Mouse (Mus musculus) kidney, postnatal 25 days (tissue): ENCODE measurements around the gene Map3k5.

Source experiments
- DNase-seq, 2 experiments: peaks; one replicate each; pipeline ENCODE4 v3.0.0; 2021; ENCODE audit warnings: mixed read lengths in 2 of 2

Gene Map3k5

DNA sequence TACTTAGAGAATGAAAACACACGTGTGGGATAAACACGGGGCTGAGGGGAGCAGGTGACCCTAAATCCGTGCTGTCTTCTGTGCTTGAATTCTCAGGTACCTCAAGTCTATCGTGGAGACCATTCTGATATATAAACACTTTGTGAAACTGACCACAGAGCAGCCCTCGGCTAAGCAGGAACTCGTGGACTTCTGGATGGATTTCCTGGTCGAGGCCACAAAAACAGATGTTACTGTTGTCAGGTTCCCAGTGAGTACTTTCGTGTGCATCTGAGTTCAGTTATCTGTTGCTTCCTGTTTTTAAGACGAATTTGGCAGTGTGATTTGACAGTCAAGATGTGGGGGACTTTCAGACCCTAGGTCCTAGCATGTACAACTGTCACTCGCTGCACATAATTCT lies 124.6 kb downstream of the Map3k5 start:
- DNase-seq = no peak

DNA sequence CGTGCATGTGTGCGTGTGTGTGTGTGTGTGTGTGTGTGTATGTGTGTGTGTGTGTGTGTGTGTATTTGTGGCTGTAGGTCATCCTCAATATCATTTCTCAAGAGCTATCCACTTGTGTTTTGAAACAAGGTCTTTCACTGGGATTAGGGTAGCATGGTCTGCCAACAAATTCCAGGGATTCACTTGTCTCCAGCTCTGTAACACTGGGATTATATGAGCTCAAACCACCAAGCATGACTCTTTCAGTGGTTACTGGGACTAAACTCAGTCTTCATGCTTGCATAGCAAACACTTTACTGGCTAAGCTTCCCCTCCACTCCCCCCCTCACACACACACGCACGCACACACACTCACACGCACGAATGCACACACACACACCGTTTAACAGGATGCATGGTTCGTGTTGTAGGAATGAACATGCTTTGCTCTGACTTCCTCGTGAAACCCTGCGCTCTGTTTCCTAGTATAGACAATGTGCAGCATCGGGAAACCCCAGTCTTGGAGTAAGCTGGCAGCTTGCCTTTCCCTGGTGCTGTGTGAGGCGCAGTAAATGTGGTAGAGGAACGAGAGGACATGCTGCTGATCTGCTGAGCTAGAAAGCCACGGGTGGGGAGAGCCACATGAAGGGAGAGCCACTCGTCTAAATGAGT lies 126.2 kb downstream of the Map3k5 start:
- no peak for DNase-seq

DNA sequence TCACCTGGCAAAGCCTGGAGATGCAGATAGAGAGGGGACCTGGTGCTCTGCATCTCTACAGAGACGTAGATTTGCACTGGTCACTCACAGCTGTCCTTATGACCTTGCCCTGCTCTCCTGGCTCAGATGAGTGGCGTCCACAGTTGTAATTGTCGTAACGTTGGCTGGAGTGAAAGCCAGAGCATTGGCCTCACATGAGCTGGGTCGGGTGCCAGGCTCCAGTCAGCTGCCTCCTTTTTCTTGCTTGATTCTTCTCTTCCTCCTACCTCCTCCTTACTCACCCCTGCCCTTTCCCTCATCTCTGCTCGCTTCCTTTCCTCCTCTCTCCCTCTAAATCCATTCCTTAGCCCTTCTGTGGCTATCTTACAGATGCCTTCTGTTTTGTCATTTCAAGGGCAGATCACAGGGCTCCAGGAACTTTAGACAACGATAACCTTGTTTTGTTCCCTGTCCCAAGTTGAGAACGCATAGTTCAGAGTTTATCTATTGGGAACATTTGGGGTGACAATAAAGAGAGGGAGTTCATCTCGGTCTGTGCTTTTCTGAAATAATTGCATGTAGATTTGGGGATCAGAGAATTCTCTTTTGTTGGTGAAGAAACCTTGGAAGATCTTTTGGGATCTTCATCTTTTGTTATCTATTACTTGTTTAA lies 130.4 kb downstream of the Map3k5 start:
- peak; percentile 51 to 75 for DNase-seq

DNA sequence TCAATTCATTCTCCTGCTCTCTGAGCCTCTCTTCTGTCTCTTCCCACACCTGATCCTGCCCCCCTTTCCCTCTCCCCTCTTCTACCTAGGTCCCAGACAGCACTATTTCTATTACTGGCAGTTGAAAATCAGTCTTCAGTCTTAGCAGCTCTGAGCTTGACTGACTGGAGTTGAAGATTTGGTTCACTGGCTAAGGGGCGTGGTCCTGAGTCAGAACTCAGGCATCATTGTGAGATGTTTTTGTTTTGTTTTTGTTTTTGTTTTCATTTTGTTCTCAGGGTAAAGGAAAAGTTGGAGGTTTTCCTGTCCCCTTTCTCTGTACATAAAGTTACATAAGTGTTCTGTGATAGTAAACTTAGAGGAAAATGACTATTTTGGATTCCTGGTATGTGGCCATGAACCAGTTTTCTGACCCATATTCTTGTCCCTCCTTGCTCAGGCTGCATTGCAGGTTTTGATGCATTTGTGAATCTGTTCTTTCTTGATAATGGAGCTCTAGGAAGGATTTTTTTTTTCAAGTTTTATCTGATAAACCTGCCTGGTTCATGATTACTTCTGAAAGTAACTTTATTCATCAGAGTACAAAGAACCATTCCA lies 131.9 kb downstream of the Map3k5 start:
- DNase-seq = peak; percentile 43 to 60

DNA sequence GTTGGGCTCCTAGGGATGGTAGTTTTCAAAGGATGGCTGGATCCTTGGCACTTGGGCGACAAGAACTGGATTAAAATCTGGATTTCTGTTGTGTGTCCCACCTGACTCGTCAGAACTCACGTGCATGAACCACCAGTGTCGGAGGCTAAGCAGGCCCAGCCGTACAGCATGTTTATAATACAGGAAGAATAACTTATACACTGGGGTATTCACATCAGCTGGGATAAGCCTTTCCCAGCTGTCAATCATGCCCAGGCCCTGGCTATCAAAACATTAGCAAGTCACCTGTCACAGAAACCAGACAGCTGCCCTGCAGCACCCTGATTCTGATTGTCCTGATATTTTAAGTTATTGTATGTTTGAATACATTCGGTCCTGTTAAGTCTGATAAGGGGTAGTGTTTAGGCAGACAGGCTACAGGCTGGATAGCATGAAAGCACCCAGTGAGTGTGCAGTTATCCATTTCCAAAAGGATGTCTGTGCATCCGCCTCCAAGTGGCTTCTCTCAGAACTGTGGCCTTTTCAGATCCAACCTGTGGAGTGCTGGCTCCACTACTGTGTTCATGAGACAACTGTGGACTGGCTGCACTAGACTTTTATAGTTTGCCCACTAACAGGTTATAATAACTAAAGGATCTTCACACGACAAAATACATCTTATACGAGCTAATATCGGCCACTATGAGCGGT lies 135.6 kb downstream of the Map3k5 start:
- DNase-seq = no peak

DNA sequence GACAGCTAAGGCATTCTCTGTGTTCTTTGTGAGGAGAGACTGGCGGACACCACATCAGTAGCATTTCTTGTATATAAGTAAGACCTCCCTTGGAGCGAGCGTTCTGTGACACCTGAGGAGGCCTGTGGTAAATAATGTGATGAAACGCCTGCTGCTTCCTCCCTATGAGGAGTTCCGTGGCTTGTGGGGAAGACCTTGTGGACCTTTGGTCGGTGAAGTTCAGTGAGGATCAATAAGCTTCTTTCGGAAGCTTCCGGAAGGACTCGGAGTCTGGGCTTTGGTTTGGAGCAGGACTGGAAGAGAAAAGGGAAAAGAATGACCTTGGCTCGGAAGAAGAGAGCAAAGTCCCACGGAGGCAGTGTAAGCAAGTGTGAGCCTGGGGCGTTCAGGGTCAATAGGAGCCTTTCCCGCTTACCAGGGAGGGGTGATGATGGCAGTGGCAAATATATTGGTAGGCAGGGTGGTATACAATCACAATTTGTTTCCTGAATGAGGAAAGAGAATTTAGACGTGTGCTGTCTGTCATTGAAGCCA lies 136.4 kb downstream of the Map3k5 start:
- peak; percentile 36 to 69 for DNase-seq

DNA sequence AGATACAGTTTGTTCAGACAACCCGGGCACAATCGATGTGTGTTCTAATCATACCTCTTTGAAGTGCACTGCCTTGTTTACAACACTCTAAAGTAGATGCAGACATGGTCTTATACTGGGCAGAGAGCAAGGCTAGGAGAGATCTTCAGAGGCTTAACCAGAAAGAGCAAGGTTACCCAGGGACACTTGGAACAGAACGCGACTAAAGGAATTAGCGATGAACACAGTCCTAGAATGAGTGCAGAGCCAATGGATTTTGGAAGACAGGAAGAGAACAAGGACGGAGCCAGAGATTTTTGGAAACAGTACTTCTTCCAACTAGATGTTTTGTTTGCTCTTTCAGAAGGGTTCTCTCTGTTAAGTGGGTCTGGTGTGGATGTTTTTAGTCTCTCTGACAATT lies 137.4 kb downstream of the Map3k5 start:
- no peak for DNase-seq

DNA sequence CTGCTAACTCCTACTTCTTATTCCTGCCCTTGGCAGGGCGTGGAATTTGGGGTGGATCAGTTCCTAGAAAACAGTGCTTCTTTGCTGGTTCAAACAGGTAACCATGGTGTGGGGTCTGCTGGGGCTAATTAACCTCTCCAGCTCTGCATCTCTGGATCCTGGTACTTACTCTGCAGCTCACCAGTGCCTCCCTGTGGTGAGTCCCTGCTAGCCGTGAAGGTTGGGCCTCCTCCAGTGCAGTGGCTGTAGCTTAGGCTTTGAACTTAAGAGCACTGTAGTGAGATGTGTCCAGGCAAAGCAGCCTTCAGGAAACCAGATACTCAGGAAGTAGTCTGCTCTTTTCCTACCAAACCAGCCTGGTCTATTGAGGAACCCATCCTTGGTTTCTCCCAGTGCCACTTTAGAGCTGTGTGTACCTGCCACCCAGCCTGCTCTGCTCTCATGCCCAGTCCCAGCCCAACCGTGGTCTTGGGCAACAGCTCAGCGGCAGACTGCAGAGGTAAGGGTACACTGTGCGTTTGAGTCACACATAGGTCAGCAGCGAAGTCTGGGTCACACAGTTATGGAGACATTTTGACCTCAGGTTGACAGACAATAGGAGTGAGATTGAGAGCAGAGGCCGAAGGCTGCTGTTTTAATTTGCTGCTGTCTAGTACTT lies 139.1 kb downstream of the Map3k5 start:
- peak; percentile 86 to 89 for DNase-seq

DNA sequence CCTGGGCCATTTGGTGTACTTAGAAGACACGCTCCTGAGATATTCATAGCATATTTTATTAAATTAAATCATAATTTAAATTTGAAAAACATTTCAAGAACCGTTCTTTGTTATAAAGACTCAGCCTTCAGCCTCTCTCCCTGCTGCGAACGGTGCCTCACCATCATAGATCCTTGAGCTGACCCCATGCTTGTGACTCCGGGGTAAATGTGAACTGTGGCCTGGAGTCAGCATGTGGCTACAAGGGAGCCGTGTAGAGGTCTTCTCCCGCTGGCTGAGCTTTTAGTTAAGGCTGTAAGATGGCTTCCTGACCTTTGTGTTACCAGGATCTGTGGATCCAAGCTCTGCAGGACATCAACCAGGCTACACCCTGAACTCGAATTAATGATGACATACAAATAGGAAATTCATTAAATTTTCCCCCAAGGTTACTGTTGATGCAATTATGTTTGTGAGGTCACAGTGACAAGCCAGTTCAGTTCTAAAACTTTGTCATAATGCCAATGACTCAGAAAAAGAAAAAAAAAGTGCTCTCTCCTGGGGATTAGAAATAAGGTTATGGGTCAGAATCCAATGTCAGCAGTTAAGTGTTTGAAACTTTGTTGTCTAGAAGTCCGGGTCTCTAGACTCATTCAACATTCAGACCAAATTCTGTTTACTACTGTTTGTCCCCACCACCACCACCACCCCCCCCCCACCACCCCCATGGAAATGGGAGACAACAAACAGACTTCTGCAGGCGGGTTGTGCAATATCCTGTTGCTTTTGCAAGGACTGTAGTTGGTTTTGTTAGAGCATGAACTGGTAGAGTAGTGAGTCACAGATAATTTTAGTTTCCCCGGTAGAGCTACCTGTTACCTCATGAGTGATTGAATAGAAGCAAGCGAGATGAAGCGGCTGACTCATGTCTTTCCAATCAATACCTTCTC lies 142.5 kb downstream of the Map3k5 start:
- no peak for DNase-seq

DNA sequence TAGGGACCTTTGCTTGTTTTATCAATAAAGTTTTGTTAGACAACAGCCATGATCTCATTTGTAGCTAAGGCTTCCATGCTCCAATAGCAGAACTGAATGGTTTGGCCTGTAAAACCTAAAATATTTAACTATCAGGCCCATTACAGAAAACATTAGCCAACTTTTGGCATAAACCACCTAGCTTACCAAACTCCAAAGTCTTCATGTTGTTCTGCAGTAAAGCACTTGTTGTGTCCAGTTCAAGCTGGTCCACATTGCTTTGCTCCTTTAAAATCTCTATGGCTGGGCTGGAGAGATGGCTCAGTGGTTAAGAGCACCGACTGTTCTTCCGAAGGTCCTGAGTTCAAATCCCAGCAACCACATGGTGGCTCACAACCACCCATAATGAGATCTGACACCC lies 144.1 kb downstream of the Map3k5 start:
- peak in 1 of 2 experiments; percentile 53 for DNase-seq

DNA sequence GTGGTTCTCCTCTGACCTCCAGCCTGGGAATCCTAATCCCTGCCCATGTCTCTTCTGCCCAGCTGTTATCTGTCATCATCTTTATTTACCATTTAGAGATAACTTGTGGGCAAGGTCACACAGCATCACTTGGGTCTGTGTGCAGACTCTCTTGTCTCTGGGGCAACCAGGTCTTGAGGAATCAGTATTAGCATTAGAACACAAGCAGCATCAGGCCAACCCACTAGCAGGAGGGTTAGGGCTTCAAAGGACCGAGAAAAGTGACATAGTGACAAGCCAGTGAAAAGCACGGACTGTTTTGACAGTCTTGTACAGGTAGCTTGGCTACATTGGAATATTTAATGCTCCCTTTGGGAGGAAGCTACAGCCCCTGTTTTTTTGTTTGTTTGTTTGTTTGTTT lies 153.6 kb downstream of the Map3k5 start:
- DNase-seq = no peak

DNA sequence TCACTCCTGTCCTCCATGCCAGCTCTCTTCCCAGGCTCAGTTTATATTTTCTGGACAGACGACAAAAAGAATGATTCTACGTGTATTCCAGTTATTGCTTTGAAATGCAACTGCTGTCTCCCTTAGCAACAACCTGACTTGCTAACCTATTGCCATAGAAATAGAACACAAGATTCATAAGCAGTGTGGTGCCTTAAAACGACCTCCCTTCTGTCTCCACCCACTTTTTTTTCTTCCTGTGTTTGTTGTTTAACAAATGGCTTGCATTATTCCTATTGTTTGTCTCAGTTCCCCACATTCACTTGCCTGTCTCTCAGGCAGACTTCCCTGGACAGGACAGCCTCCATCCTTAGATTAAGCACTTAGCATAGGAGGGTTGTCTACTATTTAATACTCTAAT lies 154.8 kb downstream of the Map3k5 start:
- no peak for DNase-seq

DNA sequence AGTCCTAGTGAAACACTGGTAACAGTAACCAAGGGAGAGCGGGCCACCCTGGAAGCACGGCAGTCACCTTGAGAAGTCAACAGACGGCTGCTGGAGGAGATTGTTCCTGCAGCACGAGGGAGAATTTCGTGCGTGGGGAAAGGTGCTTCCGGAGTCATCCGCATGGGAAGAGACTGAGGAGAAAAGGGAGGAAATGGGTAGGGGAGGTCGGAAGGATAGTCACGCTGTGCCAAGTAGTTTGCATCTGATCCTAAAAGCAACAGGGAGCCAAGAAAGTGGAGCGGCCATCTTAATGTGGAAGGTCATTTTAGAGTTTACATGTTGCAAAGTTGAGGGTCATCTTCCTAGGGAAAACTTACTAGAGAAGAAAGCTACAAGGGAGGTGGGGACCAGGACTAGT lies 155.9 kb downstream of the Map3k5 start:
- DNase-seq = no peak

DNA sequence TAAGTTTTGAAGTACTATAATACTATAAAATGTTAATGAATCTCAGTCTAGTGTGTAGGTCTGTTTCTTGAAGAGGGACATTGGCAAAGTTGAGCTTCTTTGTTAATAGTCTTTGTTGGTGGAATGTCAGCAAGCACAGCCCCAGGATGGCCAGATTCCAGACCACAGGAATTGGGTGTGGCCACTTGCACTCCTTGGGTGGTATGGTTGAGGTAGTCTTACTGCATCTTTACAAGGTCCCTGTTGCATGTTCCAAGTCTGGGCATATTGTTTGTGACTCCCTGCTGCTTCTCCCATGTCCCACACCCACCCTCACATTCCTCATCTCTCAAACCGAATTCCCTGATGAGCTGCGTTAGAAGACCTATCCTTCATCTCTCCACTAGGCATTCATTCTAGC lies 157.1 kb downstream of the Map3k5 start:
- DNase-seq = no peak

DNA sequence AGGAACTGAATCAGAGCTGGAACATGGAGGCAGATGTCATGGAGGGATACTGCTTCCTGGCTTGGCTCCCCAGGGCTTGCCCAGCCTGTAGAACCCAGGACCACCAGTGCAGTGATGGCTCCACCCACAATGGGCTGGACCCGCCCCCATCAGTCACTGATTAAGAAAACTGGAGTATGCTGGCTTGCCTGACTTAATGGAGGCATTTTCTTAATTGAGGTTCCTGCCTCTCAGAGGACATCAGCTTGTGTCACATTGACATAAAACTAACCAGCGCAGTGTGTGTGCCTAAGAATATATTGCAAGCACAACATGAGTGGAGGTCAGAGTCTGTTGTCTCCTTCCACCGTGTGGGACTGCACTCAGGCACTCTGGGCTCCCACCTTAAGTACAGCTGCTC lies 158.1 kb downstream of the Map3k5 start:
- no peak for DNase-seq

DNA sequence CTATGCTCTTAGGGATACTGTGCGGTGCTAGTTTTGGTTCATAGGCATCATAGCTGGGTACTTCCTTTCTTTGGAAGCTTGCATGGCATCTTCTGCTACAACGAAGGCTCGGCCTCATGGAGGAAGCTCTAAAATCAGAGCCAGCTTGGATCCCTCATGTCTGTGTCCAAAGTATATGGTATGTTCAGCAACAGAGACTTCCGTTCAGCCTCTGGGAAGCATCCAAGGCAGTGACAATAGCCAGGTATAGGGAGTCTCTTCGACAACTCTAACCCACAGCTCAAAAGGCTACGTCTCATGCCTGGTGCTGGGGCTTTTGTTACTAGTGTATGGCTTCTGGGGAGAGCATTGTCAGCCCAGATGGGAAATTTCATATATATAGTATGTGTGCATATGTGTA lies 167.2 kb downstream of the Map3k5 start:
- no peak for DNase-seq

DNA sequence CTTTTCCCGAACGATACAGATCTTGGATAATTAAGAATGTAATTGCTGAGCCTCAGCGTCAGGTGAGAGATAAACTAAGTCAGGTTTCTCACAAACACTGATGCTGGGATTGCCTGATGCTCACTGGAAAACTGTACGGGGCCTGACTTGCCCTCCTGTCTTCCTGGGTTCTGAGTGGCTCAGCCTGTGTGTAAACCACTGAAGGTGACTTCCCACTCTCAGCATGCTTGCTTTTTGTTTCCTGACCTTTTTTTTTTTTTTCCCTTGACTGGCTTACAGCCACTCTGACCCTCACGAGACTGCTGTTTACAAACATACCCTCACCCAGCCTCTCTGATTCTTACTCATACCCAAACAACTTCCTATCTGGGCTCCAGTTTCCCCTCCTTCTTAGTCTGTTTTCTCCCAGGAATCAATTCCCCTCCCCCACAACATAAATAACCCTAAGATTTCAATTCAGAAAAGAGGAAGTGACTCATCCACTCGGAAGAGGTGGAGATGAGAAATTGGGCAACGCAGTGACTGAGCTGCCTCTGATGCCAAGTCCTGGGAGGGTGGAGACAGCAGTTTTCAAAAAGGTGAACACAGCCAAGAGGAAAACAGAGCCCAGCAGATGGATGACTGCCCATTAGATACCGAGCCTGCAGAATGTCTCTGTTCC lies 170.1 kb downstream of the Map3k5 start:
- DNase-seq = peak; percentile 61 to 79

DNA sequence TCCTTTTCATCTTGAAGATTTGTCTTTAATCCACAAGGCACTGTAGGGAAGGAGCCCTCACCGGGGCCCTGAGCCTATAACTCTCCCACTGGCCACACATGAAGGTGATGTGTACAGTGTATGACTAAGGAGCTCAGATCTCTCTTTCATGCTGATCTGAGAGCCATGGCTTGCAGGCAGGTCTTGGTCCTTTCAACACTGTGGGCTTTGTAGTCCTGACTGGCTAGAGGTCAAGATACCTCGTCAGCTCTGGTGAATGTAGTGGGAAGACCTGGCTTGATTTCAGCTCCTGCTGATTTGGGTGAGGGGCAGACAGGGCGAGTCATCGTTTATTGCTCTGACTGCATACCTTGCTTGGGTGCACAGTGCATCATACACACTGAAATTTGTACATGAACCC lies 171.3 kb downstream of the Map3k5 start:
- DNase-seq = no peak

DNA sequence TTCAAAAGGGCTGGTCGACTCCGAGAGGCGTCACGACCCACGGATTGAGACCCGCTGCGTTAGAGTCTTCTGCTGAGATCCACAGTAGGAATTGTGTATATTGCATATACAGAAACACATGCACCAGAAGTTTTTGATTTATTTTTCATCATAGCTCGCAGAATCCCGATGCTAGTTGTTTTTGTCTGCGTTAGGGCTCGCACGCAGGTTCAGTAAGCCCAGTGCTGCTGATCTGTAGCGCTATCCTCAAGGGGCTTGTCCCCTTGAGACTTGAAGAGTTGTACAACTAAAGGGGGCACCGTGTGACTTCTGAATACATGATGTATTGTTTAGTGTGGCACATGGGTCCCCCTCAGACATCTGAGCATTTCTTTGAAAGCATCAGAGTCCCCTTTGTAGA lies 172.8 kb downstream of the Map3k5 start:
- DNase-seq = no peak

DNA sequence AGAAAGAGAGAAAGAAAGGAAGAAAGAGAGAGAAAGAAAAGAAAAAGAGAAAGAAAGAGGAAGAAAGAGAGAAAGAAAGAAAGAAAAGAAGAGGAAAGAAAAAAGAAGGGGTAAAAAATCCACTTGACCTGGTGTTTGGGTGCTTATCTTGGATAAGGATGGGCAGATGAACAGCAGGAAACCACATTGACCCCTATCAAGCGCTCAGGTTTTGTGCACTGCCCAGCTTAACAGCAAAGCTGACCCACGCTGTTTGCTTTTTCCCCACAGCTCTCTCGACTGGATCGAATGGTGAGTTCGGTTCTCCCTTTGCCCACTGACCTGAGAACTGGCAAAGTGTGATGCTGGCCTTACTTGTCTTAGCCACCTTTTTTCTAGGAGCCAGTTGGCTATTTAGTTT lies 177.2 kb downstream of the Map3k5 start:
- DNase-seq = no peak
